Mouse (Mus musculus) hindbrain, embryonic 14.5 days (tissue): ENCODE measurements around the gene Gm11757. TPM values are rescaled to one million over a fixed set of nuclear protein-coding genes. Genes with fewer than 3 reads are reported as not detected.
"Not testable (repeated sequence)": the region's sequence is repeated elsewhere in the genome, so short reads cannot be mapped to it uniquely, and the experiment has no call there.

ENCODE experiments used
- ATAC-seq: fragments of 200-750 bp; cut with Nextera tagmentation; 2 replicates; pipeline ENCODE4 v1.8.0; 2017; ENCODE audit warnings: moderate number of reproducible peaks, mild to moderate bottlenecking, moderate TSS enrichment, moderate library complexity; ENCODE audit not compliant: low FRiP score
- DNase-seq: peaks from one replicate; pipeline ENCODE4 v3.0.0-alpha.2; 2015; ENCODE audit warnings: low spot score
- H3K27ac ChIP-seq: fragments of 300-500 bp; sonication (generic); 2 replicates; pipeline ENCODE4 v1.5.1; 2014; ENCODE audit warnings: mild to moderate bottlenecking, moderate library complexity
- H3K27me3 ChIP-seq: fragments of 300-500 bp; sonication (generic); 2 replicates; pipeline ENCODE4 v1.6.1; 2014; ENCODE audit warnings: mild to moderate bottlenecking, low read length, mixed read lengths; ENCODE audit not compliant: control insufficient read depth, insufficient read depth
- H3K36me3 ChIP-seq: fragments of 300-500 bp; sonication (generic); replicated peaks from 2 replicates; pipeline ENCODE4 v1.6.1; 2014; ENCODE audit not compliant: control insufficient read depth, insufficient read depth
- H3K4me1 ChIP-seq: fragments of 300-500 bp; sonication (generic); replicated peaks from 2 replicates; pipeline ENCODE4 v1.6.1; 2014; ENCODE audit warnings: antibody characterized with exemption, low read length, mixed read lengths; ENCODE audit not compliant: control insufficient read depth, insufficient read depth
- H3K4me2 ChIP-seq: fragments of 300-500 bp; sonication (generic); replicated peaks from 2 replicates; pipeline ENCODE4 v1.6.1; 2014; ENCODE audit warnings: mild to moderate bottlenecking, moderate library complexity
- H3K4me3 ChIP-seq: fragments of 300-500 bp; sonication (generic); replicated peaks from 2 replicates; pipeline ENCODE4 v1.5.1; 2014; ENCODE audit warnings: mild to moderate bottlenecking, low read length
- H3K9ac ChIP-seq: fragments of 300-500 bp; sonication (generic); 2 replicates; pipeline ENCODE4 v1.6.1; 2014
- H3K9me3 ChIP-seq: fragments of 300-500 bp; sonication (generic); 2 replicates; pipeline ENCODE4 v1.6.1; 2016; ENCODE audit warnings: low read length; ENCODE audit not compliant: control insufficient read depth
- whole genome bisulfite sequencing: fragments of 180-500 bp; shearing (Covaris S2); extraction: QIAGEN DNeasy Blood & Tissue Kit; methylation state at CpG from one replicate; pipeline ENCODE4 v1.1.7; 2014; 5-methylcytosine and 5-hydroxymethylcytosine counted together
- polyA plus RNA-seq: library from polyadenylated mRNA; unstranded; fragments of >200 nt; fragmentation: Nextera tagmentation; extraction: Ambion mirVana; gene quantifications from 2 replicates; pipeline ENCODE4 v1.2.1, GENCODE M21; 2014

Gene Gm11757
- polyA plus RNA-seq: not detected in 2 replicates

GRCm38 (mm10) chr4:73891012-73891411 is at the start of gene Gm11757:
Gm11757 (minus strand) TSS chr4:73891112.
- H3K27me3 ChIP-seq, H3K4me3 ChIP-seq, H3K36me3 ChIP-seq, H3K9ac ChIP-seq, H3K4me1 ChIP-seq, DNase-seq, H3K9me3 ChIP-seq, ATAC-seq, H3K27ac ChIP-seq, H3K4me2 ChIP-seq: not testable (repeated sequence)
- no CpG with 5 or more reads among the region's 4 CpGs for WGBS

DNA sequence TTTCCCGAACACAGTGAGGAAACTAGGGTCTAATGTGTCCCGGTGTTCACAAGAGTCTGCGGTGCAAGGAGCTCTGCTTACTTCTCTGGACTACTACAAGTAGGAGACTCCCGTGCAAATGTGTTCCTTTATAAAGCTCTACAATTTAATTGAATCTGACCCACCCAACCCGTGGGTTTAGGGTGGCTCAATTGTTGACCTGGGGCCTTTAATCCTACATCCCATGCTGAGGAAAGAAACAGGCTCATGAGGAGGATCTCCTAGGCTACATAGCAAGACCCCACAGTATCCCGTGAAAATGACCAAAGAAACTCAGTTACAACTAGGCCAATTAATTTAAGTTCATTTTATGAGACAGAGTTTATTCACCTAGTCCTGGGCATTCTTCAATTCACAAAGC is 29.7 kb upstream of the Gm11757 start, which contains the start of gene Gm11756:
TSS of gene Gm11756 (minus strand) at position 101 of the 400 bp plus-strand sequence.
- H3K36me3 ChIP-seq, H3K4me3 ChIP-seq, DNase-seq, ATAC-seq, H3K4me1 ChIP-seq, H3K9ac ChIP-seq, H3K27ac ChIP-seq, H3K4me2 ChIP-seq, H3K9me3 ChIP-seq, H3K27me3 ChIP-seq: not testable (repeated sequence)
- 89% methylated on average over 6 of the region's 6 CpGs for WGBS

DNA sequence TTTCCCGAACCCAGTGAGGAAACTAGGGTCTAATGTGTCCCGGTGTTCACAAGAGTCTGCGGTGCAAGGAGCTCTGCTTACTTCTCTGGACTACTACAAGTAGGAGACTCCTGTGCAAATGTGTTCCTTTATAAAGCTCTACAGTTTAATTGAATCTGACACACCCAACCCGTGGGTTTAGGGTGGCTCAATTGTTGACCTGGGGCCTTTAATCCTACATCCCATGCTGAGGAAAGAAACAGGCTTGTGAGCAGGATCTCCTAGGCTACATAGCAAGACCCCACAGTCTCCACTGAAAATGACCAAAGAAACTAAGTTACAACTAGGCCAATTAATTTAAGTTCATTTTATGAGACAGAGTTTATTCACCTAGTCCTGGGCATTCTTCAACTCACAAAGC is 14.9 kb upstream of the Gm11757 start, which contains the start of gene Gm13871:
TSS of gene Gm13871 (minus strand) at position 101 of the 400 bp plus-strand sequence.
- H3K27me3 ChIP-seq: not testable (repeated sequence)

GRCm38 (mm10) chr4:73876166-73876565 is 14.7 kb downstream of the Gm11757 start, which contains the start of gene Gm11758:
Gm11758 (minus strand) TSS chr4:73876266.
- not testable (repeated sequence) for DNase-seq, H3K27ac ChIP-seq, H3K9me3 ChIP-seq, ATAC-seq, H3K4me3 ChIP-seq, H3K36me3 ChIP-seq, H3K4me2 ChIP-seq, H3K4me1 ChIP-seq, H3K9ac ChIP-seq, H3K27me3 ChIP-seq
- WGBS: no CpG with 5 or more reads among the region's 4 CpGs

More for the DNA sequence above, 14.9 kb upstream of the Gm11757 start, which contains the start of gene Gm13871:
- not testable (repeated sequence) for H3K9me3 ChIP-seq, ATAC-seq, DNase-seq, H3K4me3 ChIP-seq, H3K27ac ChIP-seq, H3K9ac ChIP-seq, H3K36me3 ChIP-seq, H3K4me1 ChIP-seq, H3K4me2 ChIP-seq
- no CpG with 5 or more reads among the region's 4 CpGs for WGBS

Other genes with a start within 250 kb of the Gm11757 start
- not detected in 2 replicates for gene Gm11239, start 222.8 kb downstream of the Gm11757 start, polyA plus RNA-seq
- gene Gm428, start 207.6 kb downstream of the Gm11757 start, polyA plus RNA-seq: not detected in 2 replicates
- 0.66 and 0.81 TPM in 2 replicates for gene Rasef, start 100.1 kb downstream of the Gm11757 start, polyA plus RNA-seq
- gene Gm11758, start 14.8 kb downstream of the Gm11757 start, polyA plus RNA-seq: not detected in 2 replicates
- gene Gm13871, start 14.8 kb upstream of the Gm11757 start, polyA plus RNA-seq: not detected in 2 replicates
- not detected in 2 replicates for gene Gm11756, start 29.6 kb upstream of the Gm11757 start, polyA plus RNA-seq
- not detected in 2 replicates for gene 2310002L09Rik, start 59.7 kb upstream of the Gm11757 start, polyA plus RNA-seq
- gene Frmd3, start 122.3 kb upstream of the Gm11757 start, polyA plus RNA-seq: 36.6 and 39.5 TPM in 2 replicates